Mouse (Mus musculus) lung, postnatal 10 days (tissue): Measurements from ENCODE around the gene Ap1m1.

ENCODE experiments used
- DNase-seq: peaks from one replicate; pipeline ENCODE4 v3.0.0; 2021

Gene Ap1m1

DNA sequence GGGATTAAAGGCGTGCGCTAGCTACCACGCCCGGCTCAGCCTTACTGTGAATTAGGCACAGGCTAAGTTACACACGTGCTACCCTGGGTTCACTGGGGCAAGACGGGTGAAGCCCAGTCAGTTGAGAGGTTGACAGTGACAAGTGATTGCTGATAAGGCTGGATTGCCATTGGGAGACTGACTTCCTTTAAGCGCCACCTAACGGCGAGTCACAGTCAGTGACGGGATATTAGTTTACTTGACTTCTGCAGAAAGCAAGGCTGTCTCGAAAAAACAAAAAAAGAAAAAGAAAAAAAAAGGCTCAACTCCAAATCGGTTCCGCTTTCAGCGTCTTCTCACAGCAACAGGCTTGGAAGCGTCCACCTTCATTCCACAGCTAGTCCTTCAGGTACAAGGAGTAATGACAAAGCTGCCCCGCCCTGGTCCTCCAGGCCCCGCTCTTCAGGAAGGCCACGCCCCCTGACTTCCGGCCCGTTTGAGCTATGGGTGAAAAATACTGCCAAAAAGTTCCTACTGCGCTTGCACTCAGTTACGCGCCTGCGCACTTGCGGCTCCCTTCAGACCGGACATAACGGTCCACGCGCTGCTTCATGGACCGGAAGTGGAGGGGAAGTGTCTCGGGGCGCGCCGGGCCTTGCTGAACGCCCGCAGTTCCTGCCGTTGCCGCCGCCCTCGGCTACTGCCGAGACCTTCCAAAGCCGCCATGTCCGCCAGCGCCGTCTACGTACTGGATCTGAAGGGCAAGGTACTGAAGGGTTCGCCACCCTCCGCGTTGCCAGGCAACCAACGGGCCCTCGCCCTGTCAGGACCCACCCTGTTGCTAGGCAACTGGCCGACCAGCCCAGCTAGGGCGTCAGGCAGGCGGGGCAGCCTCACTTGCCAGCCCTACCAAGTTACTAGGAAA is at the start of gene Ap1m1:
Ap1m1 (plus strand) TSS at position 520 of the 904 bp plus-strand sequence.
- peak; percentile 99 for DNase-seq

DNA sequence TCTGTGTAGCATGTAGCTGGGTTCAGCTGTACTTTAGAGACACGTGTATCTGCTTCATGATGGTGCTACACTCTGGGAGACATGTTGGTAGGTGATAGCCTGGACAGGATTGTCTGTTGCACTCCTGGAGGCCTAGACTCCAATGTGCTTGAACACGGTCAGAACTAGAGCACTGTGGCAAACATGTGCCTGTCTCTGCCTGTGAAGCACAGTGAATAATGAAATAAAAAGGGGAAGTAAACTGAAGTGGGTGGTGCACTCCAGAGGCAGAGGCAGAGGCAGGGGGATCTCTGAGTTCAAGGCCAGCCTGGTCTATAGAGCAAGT is 49.6 kb upstream of the Ap1m1 start:
- DNase-seq: no peak

DNA sequence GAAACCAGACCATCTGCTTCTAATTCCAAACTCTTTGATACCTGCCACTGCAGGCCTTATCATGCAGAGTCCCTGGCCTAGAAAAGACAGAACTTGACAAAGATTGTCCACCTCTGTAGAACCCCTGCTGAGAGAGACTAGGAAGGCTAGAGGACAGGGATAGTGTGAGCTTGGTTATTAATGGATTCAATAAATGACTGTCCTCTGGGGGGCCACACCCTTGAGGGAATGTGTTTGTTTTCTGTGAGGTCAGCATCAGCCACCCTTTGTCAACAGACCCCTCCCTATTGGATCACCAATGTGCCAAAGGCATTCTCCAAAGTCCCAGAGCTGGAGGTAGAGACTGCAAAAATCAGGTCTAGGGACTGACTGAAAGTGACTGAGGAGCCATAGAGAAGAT is 47.8 kb upstream of the Ap1m1 start:
- DNase-seq: no peak

DNA sequence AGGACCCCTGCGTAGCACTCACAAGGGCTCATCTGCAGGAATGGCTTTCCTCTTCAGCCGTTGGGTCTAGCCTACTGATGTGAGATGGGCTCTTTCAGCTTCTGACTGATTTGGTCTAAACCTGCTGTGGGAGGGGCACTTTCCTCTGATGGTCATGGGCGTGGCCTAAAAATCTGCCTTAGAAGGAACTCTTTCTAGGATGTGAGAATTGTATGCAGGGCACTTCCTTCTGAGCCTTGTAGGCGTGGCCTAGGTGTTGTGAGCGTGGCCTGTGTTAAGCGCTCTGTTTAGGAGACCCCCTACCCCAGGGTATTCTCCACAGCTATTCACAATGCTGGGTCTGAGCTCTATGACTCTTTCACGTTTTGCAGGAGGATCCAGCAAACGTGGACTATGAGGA is 41.8 kb upstream of the Ap1m1 start:
- DNase-seq: no peak

DNA sequence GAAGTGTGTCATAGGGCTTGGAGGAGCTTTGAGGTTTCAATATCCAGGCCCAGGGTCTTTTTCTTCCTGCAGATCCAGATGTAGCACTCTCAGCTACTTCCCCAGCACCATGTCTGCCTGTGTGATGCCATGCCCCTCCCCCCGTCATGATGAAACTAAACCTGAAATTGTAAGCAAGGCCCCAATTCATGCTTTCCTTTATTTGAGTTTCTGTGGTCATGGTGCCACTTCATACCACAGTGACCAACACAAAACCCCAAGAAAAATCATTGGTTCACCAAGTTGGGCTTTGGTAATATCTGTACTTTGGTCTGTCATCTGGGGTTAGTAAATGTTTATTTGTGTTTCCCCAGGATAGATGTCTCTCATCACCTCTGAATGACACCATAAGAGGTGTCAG is 31.2 kb upstream of the Ap1m1 start:
- DNase-seq: no peak

DNA sequence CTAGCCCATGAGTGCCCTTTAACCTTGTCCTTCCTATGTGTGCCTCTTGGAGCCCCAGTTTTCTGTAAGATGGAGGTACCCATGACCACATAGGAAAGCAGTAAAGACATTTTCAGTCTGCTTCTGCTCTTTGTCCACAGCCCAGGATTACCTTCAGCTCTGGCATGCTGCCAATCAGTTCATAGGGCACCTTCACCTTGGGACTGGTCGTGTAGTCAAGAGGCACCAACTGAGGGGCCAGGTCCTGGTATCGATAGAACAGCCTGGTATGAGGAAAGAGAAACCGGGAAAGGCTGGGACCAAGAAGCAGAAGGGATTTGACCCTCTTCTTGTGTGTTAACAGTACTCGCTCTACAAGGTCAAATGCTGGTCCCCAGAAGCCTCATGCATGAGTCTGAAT is 29.6 kb upstream of the Ap1m1 start:
- DNase-seq: no peak

DNA sequence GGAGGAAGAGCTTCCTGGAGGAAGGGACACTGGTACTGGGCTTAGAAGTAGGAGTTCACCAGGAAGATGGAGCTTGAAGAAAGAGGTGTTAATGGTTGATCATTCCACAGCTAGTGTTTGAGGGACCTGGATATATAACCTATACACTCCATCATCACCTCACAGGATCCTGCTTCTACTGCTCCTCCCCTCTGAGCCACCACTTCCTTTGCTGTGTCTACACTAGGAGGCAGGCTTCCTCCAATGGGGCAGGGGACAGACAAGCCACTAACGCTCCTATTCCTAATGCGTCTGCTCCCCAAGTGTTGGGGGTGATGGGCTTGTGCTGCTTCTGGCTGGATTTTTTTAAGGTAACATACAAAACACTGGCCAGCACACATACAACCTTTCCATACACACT is 29.1 kb upstream of the Ap1m1 start:
- DNase-seq: no peak

DNA sequence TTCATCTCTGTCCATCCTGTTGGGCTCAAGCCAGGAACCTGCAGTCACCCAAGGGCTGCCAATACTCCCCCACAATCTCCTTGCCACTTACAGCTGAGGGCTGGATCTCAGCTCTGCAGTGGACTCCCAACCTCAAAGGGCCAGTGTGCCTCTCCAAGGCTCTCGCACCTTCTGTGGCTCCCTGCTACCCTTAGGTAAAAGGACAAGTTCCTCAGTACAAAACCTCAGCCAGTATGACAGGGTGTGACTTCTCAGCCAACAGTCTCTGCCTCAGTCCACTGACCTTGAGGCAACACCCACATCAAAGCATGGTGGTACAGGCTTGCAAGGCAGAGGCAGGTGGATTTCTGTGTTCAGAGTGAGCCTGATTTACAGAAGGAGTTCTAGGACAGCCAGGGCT is 28.0 kb upstream of the Ap1m1 start:
- no peak for DNase-seq

DNA sequence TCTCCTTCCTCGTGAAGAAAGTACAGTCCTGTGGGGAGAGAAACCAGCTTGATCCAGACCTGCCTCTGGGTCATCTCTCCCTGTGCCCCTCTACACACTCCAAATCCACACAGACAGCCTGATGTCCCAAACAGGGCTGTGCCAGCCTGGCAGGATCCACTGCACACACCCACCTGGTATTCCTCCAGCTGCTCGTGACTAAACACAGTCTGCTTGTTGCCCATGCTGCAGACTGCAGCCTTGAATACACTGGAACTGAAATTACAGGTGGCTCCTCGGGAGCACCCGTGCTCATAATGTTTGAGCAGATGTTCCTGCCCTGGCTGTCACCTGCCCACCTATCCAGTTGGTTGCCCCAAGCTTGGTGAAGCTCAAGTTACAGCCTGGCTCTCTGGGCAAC is 27.1 kb upstream of the Ap1m1 start, which contains the start of gene Cib3:
Cib3 (minus strand) TSS at position 87 of the 400 bp plus-strand sequence.
- no peak for DNase-seq

DNA sequence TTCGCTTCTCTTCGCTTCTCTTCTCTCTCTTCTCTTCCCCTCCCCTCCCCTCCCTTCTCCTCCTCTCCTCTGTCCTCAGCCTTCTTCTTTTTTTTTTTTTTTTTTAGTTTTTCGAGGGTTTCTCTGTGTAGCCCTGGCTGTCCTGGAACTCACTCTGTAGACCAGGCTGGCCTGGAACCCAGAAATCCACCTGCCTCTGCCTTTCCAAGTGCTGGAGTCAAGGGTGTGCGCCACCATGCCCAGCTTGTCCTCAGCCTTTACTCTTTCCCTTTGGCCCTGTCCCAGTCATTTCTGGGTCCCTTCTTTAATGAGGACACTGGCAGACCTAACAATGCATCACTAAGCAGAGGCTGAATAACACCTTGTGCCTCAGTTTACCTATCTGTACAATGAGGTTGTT is 26.3 kb upstream of the Ap1m1 start, which contains the start of gene Gm11034:
Gm11034 (minus strand) TSS at position 101 of the 400 bp plus-strand sequence.
- no peak for DNase-seq

DNA sequence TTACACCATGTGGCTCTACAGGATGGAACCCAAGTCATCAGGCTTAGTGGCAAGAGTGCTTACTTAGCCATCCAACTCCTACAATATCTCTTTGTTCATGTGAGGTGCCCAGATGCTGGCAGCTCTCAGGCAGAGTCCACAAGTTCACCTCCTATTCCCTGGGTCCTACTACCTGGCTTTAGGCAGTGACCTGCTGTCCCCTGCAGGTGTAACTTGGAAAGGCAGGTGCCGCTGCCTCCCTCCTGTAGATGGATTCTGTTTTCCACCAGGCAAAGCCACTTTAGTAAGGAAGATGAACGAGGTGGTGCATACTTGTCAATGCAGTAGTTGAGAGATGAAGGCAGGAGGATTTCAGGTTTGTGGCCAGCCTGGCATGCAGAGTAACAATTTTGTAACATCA is 24.8 kb upstream of the Ap1m1 start:
- DNase-seq: peak; percentile 28

DNA sequence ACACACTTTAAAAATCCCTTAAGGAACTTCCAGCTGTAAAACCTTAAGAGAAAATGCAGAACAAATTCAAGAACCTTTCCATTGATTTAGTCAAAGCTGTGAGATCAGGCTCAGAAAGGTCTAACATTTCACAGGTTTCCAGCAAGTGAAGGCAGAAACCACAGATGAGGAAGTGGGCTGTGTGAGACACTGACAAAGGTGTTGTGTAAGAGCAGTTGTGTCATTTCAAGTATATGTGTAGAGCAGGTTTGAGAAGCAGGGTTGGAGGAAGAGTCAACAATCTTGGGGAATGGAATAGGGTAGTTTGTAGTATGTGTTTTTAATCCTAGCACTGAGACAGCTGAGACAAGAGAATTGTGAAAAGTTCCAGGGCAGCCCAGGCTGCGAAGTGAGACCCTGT is 23.9 kb upstream of the Ap1m1 start:
- no peak for DNase-seq

DNA sequence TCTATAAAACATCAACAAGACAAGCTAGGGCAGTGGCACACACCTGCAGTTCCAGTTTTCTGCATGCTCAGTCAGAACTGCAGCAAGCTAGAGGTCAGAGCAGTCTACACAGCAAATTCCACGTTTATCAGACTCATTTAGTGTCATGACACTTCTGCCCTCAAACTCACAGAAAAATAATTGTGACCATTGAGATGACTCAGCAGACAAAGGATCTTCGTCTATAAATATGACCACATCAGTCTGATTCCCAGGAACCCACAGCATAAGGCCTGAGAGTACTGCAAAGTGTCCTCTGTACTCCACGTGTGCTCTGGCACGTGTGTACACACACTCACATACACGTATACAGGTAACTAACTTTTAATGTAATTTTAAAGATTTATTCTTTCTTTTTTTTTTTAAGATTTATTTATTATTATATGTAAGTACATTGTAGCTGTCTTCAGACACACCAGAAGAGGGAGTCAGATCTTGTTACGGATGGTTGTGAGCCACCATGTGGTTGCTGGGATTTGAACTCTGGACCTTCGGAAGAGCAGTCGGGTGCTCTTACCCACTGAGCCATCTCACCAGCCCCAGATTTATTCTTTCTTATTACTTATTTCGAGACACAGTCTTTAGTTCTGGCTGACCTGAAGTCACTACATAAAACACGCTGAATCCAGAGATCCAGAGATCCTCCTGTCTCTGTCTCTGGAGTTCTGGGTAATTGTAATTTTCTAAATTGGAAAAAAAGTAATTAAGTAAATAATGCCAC is 20.9 kb upstream of the Ap1m1 start:
- DNase-seq: no peak

DNA sequence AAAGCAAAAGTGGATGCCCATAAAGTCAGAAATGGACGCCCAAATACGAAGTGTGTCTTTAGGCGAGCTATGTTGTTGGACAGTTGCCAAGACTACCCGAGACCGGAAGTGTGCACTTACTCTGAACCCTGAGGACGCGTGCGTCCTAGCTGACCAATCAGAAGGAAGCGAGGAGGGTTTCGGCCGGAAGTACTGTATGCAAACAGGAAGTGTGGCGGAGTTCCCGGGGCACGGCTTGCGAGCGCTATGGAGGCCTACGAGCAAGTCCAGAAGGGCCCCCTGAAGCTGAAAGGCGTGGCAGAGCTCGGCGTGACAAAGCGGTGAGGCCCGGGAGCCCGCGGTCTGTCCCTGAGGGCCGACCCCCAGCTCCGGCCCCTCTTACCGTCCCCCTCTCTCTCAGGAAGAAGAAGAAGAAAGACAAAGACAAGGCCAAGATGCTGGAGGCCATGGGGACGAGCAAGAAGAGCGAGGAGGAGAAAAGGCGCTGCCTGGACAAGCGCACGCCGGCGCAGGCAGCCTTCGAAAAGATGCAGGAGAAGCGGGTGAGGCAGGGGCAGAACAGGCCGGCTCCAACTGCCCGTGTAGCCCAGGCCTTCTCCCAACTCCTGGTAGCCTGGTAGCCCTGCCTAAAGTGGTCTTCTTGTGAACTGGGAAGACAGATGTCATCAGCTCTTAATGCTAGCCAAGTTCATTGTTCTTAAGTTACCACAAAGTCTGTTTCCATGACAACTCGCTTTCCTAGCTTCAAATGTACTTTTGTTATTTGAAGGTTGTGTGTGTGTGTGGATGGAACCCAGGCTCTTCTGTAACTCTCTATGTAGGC is 20.1 kb upstream of the Ap1m1 start, which contains the start of gene Fam32a:
Fam32a (plus strand) TSS at position 190 of the 823 bp plus-strand sequence.
- DNase-seq: peak; percentile 96

DNA sequence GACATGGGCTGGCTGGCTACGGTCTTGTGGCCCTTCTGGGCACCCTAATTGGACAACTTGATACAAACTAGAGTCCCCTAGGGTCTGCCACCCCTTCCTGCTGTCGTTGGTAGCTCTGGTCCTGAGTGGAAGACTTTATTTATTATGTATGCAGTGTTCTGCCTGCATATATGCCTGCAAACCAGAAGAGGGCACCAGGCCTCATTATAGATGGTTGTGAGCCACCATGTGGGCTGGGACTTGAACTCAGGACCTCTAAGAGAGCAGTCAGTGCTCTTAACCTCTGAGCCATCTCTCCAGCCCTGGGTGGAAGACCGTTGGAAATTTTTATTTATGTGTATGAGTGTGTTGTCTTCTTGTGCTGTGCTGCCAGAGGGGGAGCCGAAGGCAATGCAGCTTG is 19.1 kb upstream of the Ap1m1 start:
- DNase-seq: no peak

DNA sequence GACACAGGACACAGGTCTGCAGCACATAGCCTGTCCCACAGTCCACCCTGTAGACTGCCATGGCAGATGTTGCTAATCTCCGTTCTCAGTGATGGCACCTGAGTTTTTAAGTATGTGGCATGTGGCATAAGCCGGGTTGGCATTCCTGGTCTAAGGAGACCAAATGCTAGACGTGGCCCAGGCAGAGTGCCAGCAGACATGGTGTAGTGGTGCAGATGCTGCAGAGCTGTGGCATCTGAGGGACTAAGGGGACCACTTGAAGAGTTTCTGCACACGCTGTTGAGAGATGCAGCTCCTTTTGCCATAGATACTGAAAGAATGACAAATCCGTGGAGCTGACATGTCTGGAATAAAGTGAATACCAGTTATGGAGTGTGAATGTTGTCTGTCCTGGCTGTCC is 17.2 kb upstream of the Ap1m1 start:
- no peak for DNase-seq

DNA sequence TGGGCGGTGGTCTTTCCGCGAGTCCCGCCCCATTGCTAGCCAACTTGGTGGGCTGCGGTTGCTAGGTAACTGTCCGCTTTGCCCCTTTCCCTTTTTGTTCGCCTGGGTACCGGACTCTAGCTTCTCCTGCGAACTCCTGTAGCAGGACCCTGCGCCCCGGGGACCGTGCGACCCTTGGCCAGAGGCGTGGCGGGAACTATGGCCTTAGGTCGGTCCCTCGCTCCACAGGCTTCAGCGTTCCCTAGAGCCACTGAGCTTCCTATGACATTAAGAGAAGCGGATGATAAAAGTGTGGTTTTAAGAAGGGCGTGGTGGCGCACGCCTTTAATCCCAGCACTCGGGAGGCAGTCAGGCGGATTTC is 565 bp downstream of the Ap1m1 start:
- DNase-seq: no peak

DNA sequence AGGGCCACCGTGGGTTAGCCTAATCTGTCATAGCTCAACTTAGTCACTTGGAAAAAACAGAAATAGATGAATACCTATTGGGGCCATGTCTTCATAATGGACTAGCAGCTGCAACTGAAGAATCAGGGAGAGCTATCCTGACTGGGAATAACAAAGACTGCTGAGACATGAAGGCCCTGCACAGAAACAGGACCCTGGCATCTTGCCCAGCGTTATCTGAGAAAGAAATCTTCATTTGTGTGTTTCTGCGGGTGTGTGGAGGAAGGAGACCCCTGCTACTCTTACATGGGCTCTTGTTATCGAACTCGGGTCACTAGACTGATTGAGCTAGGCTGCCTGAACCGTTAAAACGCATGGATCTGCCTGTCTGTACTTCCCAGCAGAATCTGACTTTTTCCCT is 1.1 kb downstream of the Ap1m1 start:
- peak; percentile 28 for DNase-seq

DNA sequence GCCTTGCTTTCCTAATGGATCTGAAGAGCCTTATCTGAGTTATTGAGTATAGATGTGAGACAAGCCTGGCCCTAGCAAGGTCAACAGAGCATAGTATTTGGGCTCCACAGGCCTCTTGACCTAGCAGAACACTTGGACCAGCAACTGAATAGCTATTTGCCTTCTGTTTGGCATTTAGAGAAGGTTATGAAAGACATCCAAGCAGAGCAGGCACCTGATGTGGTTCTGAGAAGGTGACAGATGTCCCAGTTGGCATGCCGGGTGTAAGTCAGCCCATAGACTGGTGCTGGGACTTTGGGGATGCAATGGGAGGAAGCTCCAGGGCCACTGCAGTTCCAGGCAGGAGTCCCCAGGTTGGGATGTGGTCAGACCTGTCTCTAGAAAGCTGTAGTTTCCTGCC is 2.4 kb downstream of the Ap1m1 start:
- no peak for DNase-seq

DNA sequence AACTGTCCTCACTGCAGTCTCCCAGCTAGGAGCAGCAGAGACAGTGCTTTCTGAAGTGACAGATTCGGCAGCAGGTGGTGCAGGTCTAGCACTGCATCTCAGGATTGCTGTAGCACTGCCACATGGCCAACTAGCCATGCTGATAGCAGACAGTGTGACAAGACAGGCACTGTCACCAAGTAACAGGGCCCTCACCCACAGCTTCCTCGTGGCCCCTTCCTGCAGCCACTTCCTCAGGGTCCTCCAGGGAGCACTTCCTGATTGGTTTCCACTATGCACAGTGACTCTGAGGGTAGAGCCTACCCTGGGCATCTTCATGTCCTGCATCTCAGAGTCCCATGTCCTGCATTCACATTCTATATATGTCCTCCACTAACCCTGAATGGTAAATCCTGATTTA is 4.8 kb downstream of the Ap1m1 start:
- DNase-seq: no peak

DNA sequence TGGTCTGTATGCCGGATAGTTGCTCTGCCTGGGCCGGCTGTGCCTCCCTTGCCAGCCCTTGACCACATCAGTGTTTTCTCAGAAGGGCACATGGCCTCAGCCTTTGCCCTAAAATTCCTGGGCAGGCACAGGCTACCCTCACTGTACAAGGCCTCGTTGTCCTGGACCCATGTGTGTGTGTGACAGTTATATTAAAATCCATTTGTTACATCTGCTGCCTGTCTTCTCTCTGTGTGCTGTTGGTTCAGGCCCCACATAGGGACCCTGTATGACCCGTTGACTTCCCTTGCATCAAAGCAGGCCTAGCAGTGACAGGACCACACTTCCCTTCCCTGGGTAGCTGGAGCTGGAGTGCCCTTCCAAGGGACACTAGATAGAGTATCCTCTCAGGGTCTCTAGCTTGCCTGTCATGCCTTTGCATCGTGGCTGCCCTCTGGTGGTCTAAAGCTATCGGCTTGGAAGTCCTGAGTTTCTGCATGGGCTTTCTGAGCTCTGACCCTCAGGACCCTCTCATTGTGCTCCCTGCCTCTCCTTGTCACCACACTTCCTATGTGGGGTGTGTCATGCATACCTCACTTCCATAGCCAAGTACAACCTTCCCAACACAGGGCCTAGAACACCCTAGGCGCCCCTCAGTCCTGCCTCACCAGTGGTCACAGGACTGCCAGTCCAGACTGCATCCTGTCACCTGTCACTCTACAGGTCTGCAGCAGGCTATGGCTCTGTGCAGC is 17.5 kb downstream of the Ap1m1 start:
- peak; percentile 70 for DNase-seq

DNA sequence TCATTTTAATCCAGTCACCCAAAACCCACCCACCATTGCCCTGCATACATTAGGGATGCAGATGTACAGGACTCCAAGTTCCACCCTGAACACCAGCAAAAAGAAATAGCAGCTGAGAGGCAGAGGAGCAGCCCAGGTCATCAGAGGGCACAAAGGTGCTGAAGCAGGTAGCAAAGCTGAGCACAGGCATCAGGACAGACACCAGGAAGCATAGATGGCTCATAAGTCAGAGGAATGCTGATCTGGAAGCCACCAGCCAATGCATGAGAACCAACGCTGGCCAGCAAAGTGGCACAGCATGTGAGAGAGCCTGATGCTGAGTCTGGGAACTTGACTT is 18.1 kb downstream of the Ap1m1 start:
- DNase-seq: no peak

DNA sequence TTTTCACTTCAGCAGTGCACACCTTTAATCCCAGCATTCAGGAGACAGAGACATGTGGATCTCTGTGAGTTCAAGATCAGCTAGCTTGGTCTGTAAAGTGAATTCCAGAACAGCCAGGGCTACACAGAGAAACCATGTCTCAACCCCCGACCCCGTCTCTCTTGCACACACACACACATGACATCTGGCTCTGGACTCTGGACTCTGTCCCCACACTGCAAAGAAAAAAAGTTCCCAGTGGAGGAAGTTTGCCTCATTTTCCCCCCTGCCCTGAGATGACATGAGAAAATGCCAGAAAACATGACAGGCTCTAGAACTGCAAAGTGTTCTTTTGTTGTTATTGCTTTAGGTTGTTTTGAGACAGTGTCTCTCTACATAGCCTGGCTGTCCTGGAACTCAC is 20.0 kb downstream of the Ap1m1 start:
- no peak for DNase-seq
